1 mouse cellular context compared by ENCODE assay signal in the genomic region with DNA sequence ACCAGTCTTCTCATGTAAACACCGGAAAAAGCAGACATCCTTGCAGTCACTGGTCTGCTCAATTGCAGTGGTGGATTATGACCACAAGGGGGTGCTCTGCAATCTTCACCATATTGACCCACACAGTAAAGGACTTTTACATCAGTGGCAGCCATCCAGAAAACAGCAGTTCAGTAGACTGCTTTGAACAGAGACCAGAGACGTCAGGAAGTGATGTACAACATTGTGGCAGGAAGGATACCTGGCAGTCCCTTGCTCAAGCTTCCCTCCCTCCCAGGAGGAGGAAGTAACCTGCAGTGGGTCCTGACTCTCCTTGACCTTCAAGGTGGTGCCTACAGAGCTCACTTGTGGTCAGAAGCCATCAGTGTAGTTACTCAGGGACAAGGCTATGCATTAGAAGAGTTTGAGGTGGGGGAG.
TF ChIP-seq lines count a peak whose summit lies in the region.

No protein-coding gene starts in this region.

TF ChIP-seq in MEL, 35 proteins besides CTCF, POLR2A, EP300 and RAD21 (continued from another document):
- TF ChIP-seq ETS1 (IDR thresholded peaks at IDR 0.05; ENCODE audit: low read depth, low read length) (peak; percentile 22; the same call in 1 of the 2 replicates), SIN3A (IDR thresholded peaks at IDR 0.05; ENCODE audit: low read length) (peak; percentile 73), MAX (IDR thresholded peaks at IDR 0.05; ENCODE audit: low read length) (no peak), TBP (IDR thresholded peaks at IDR 0.05; ENCODE audit: low read depth, low read length) (peak; percentile 21; the same call in 1 of the 2 replicates), JUND (IDR thresholded peaks at IDR 0.05; ENCODE audit: low read depth, low read length) (no peak), ELF1 (IDR thresholded peaks at IDR 0.05; ENCODE audit: low read depth, low read length) (peak; percentile 54; the same call in 1 of the 2 replicates), RCOR1 (IDR thresholded peaks at IDR 0.05; ENCODE audit: low read depth, low read length) (no peak), GATA1 (IDR thresholded peaks at IDR 0.05; ENCODE audit: low read depth, low read length) (peak; percentile 5; the same call in 1 of the 2 replicates)
